Mouse (Mus musculus): Measurements from ENCODE around the gene Klf16. TPM values are rescaled to one million over a fixed set of nuclear protein-coding genes. Genes with fewer than 3 reads are reported as not detected.

Klf16 gene
- polyA plus RNA-seq, 1 experiment: 19.9 TPM

DNA sequence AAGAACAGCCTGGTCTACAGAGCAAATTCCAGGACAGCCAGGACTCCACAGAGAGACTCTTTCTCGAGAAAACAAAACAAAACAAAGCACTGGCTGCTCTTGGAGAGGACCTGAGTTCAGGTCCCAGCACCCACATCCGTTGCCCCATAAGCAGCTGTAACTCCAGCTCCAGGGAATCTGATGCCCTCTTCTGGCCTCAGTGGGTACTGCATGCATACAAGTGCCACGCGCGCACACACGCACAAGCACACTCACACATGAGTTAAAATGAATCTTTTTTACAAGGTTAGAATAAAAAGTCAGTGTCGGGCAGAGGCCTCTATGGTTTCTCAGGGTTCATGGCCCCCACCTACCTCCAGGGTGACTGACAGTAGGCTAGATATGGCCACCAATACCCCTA lies 53.8 kb downstream of the Klf16 start:
- no peak overlapping the region for H3K4me3 ChIP-seq (replicated peaks)
- no peak for TF ChIP-seq GATA1 (IDR thresholded peaks at IDR 0.05; ENCODE audit: low read length)
- no peak for TF ChIP-seq TAL1 (IDR thresholded peaks at IDR 0.05; ENCODE audit: low read length)
- peaks cover 13% of the 10 kb centered on the region for H3K9me3 ChIP-seq (ENCODE audit: control insufficient read depth, low read length)
- peaks cover 11% of the 10 kb centered on the region for H3K4me1 ChIP-seq (ENCODE audit: control insufficient read depth)
- no peaks in the 10 kb centered on the region for H3K36me3 ChIP-seq (ENCODE audit: control insufficient read depth)
- peaks cover 55% of the 10 kb centered on the region for H3K27me3 ChIP-seq (ENCODE audit: control insufficient read depth)

DNA sequence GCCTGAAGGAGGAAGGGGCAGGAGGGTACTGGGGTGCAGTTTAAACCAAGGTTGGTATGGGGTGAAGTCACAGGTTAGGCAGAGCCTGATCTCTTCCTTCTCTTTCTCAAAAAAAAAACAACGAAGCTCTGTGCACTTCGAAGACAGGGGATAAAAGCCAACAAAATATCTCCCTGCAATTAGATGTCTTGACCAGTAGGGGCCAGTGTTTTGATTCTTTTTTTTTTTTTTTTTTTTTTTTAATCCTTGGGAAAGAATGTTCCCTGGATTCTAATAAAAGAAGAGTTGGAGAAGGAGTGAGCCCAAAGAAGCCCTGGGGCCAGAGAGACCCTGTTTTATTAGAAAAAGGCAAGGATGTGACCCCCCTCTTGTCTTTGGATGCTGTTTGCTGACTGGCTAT lies 57.8 kb downstream of the Klf16 start:
- H3K4me1 ChIP-seq (ENCODE audit: control insufficient read depth): peaks cover 7% of the 10 kb centered on the region
- no peak overlapping the region for H3K4me3 ChIP-seq (replicated peaks)
- H3K9me3 ChIP-seq (ENCODE audit: control insufficient read depth, low read length): peaks cover 13% of the 10 kb centered on the region
- TF ChIP-seq TAL1 (IDR thresholded peaks at IDR 0.05; ENCODE audit: low read length) (no peak), GATA1 (IDR thresholded peaks at IDR 0.05; ENCODE audit: low read length) (no peak)
- H3K36me3 ChIP-seq (ENCODE audit: control insufficient read depth): no peaks in the 10 kb centered on the region
- H3K27me3 ChIP-seq (ENCODE audit: control insufficient read depth): peaks cover 50% of the 10 kb centered on the region

Other genes starting within 250 kb of the Klf16 start
- 0.55 and 0.65 TPM in 2 replicates for gene Pcsk4, start 247.8 kb downstream of the Klf16 start, polyA plus RNA-seq (2012)
- 18.8 and 21.4 TPM in 2 replicates for gene Reep6, start 247.4 kb downstream of the Klf16 start, polyA plus RNA-seq (2012)
- 2.2 and 2.6 TPM in 2 replicates for gene Adamtsl5, start 228.9 kb downstream of the Klf16 start, polyA plus RNA-seq (2012)
- gene Plk5, start 220.9 kb downstream of the Klf16 start, polyA plus RNA-seq (2012): not detected in 2 replicates
- gene Mex3d, start 189.7 kb downstream of the Klf16 start, polyA plus RNA-seq (2012): 0.53 and 0.55 TPM in 2 replicates
- 24.1 and 26.2 TPM in 2 replicates for gene Mbd3, start 177.8 kb downstream of the Klf16 start, polyA plus RNA-seq (2012)
- gene Uqcr11, start 170.5 kb downstream of the Klf16 start, polyA plus RNA-seq (2012): 197 and 289 TPM in 2 replicates
- 61.1 and 64.8 TPM in 2 replicates for gene Tcf3, start 143.7 kb downstream of the Klf16 start, polyA plus RNA-seq (2012)
- not detected in 2 replicates for gene Onecut3, start 82.5 kb downstream of the Klf16 start, polyA plus RNA-seq (2012)
- gene Atp8b3, start 38.2 kb downstream of the Klf16 start, polyA plus RNA-seq (2012): 0.01 and 0.03 TPM in 2 replicates
- gene Rexo1, start 15.8 kb downstream of the Klf16 start, polyA plus RNA-seq (2012): 14.5 and 15.5 TPM in 2 replicates
- gene Abhd17a, start 13.0 kb upstream of the Klf16 start, polyA plus RNA-seq (2012): 103 and 117 TPM in 2 replicates
- gene Scamp4, start 25.6 kb upstream of the Klf16 start, polyA plus RNA-seq (2012): 6.8 and 7.3 TPM in 2 replicates
- gene Adat3, start 25.6 kb upstream of the Klf16 start, polyA plus RNA-seq (2012): 4.1 and 6.2 TPM in 2 replicates
- gene Gm49322, start 28.7 kb upstream of the Klf16 start, polyA plus RNA-seq (2012): 0.07 and 0.12 TPM in 2 replicates
- gene Csnk1g2, start 45.5 kb upstream of the Klf16 start, polyA plus RNA-seq (2012): 33.9 and 36.6 TPM in 2 replicates
- 2.6 and 3.2 TPM in 2 replicates for gene Btbd2, start 79.8 kb upstream of the Klf16 start, polyA plus RNA-seq (2012)
- gene Mknk2, start 100.8 kb upstream of the Klf16 start, polyA plus RNA-seq (2012): 49.1 and 53.2 TPM in 2 replicates
- gene Mob3a, start 124.7 kb upstream of the Klf16 start, polyA plus RNA-seq (2012): 1.8 and 2.1 TPM in 2 replicates
- gene Izumo4, start 124.9 kb upstream of the Klf16 start, polyA plus RNA-seq (2012): 1.2 and 3.9 TPM in 2 replicates
- gene Ap3d1, start 164.9 kb upstream of the Klf16 start, polyA plus RNA-seq (2012): 2.5 and 2.6 TPM in 2 replicates
- 8.8 and 9.8 TPM in 2 replicates for gene Dot1l, start 177.9 kb upstream of the Klf16 start, polyA plus RNA-seq (2012)
- 68.4 and 69.3 TPM in 2 replicates for gene Sf3a2, start 220.9 kb upstream of the Klf16 start, polyA plus RNA-seq (2012)
- 32.7 and 39.3 TPM in 2 replicates for gene Plekhj1, start 221.3 kb upstream of the Klf16 start, polyA plus RNA-seq (2012)
- 0.33 and 0.43 TPM in 2 replicates for gene Amh, start 227.9 kb upstream of the Klf16 start, polyA plus RNA-seq (2012)
- not detected in 2 replicates for gene Jsrp1, start 236.2 kb upstream of the Klf16 start, polyA plus RNA-seq (2012)
- gene Oaz1, start 249.3 kb upstream of the Klf16 start, polyA plus RNA-seq (2012): 1,446 and 1,486 TPM in 2 replicates

All from erythroblast, embryonic 14.5 days (primary cell).